29 mouse cellular contexts compared by ENCODE assay signal in genomic region chr5:30576233-30576632, GRCm38 (mm10). TPM values are rescaled to one million over a fixed set of nuclear protein-coding genes. Genes with fewer than 3 reads are reported as not detected.
DNase-seq lines count a peak whose midpoint lies in the region; ATAC-seq and TF ChIP-seq lines count a peak whose summit lies in the region.
"Had no signal": no experiment of that assay in that cellular context is flagged by ENCODE, and none has a peak within 500 bp of the region (broad histone marks: within the 10 kb centered on the region; RNA-seq: fewer than 3 reads in every experiment).

No protein-coding gene starts in this region.

- H3K4me2 ChIP-seq in heart, postnatal 0 days (ENCODE audit: low read depth, low read length), result no peak overlapping the region
- H3K4me2 ChIP-seq in liver, embryonic 11.5 days, result no peak overlapping the region
- H3K4me2 ChIP-seq: forebrain, embryonic 12.5 days; hindbrain, embryonic 12.5 days; limb, embryonic 13.5 days; lung, embryonic 14.5 days; midbrain, embryonic 12.5 days; neural tube, embryonic 13.5 days had no signal

- H3K9ac ChIP-seq in heart, postnatal 0 days (replicated peaks; ENCODE audit: low read depth, low read length), result no peak overlapping the region
- no peak overlapping the region for H3K9ac ChIP-seq in liver, embryonic 11.5 days (ENCODE audit: low read depth, low read length)
- H3K9ac ChIP-seq: forebrain, embryonic 12.5 days; hindbrain, embryonic 12.5 days; limb, embryonic 13.5 days; lung, embryonic 14.5 days; midbrain, embryonic 12.5 days; neural tube, embryonic 13.5 days had no signal

- no peak overlapping the region for H3K4me3 ChIP-seq in heart, postnatal 0 days (ENCODE audit: low read depth, low read length)
- H3K4me3 ChIP-seq in liver, embryonic 11.5 days (ENCODE audit: low read depth, low read length), result no peak overlapping the region
- H3K4me3 ChIP-seq: forebrain, embryonic 12.5 days; hindbrain, embryonic 12.5 days; limb, embryonic 13.5 days; midbrain, embryonic 12.5 days; neural tube, embryonic 13.5 days had no signal

- ATAC-seq in cerebellum, adult (ENCODE audit: insufficient number of reproducible peaks, low FRiP score, low TSS enrichment), result no peak
- ATAC-seq in heart, postnatal 0 days (ENCODE audit: insufficient read depth, low read depth), result no peak
- ATAC-seq in liver, embryonic 11.5 days (replicated peaks; ENCODE audit: low FRiP score), result peak; percentile 71
- ATAC-seq in megakaryocyte-erythroid progenitor cell, adult 5-6 weeks (replicated peaks; ENCODE audit: low FRiP score, low TSS enrichment, poor library complexity, severe bottlenecking), result peak; percentile 77
- ATAC-seq in megakaryocyte, adult 5-6 weeks (ENCODE audit: poor library complexity, severe bottlenecking), result no peak
- ATAC-seq: CD4-positive, CD25-positive, alpha-beta regulatory T cell, adult 4 months had no signal

- no peaks in the 10 kb centered on the region for H3K27me3 ChIP-seq in heart, postnatal 0 days (ENCODE audit: control insufficient read depth, insufficient read depth, low read length)
- H3K27me3 ChIP-seq in liver, embryonic 11.5 days (replicated peaks; ENCODE audit: control insufficient read depth, insufficient read depth, low read length), result peaks cover 5% of the 10 kb centered on the region; the same call in 1 of the 2 replicates
- H3K27me3 ChIP-seq: hindbrain, embryonic 12.5 days; limb, embryonic 13.5 days; midbrain, embryonic 12.5 days; neural tube, embryonic 13.5 days had no signal

- 75% methylated on average over 7 of the region's 7 CpGs for WGBS in heart, postnatal 0 days
- WGBS in liver, embryonic 11.5 days, result 44% methylated on average over 7 of the region's 7 CpGs

- H3K27ac ChIP-seq in heart, postnatal 0 days (ENCODE audit: low read depth), result 0 out of 2 replicates have a peak overlapping the region, but pooled peaks have one; percentile 86
- H3K27ac ChIP-seq in liver, embryonic 11.5 days (ENCODE audit: low read depth, low read length), result no peak overlapping the region
- H3K27ac ChIP-seq: forebrain, embryonic 12.5 days; hindbrain, embryonic 12.5 days; limb, embryonic 13.5 days; midbrain, embryonic 12.5 days; neural tube, embryonic 13.5 days had no signal

- TF ChIP-seq CTCF in heart, postnatal 0 days (IDR thresholded peaks at IDR 0.05; ENCODE audit: low read depth), result no peak

- no peaks in the 10 kb centered on the region for H3K9me3 ChIP-seq in heart, postnatal 0 days (replicated peaks; ENCODE audit: control insufficient read depth, low read length)
- H3K9me3 ChIP-seq in liver, embryonic 11.5 days (ENCODE audit: control insufficient read depth, low read length), result no peaks in the 10 kb centered on the region
- H3K9me3 ChIP-seq: forebrain, embryonic 12.5 days; hindbrain, embryonic 12.5 days; limb, embryonic 13.5 days; midbrain, embryonic 12.5 days; neural tube, embryonic 13.5 days had no signal

- no peaks in the 10 kb centered on the region for H3K36me3 ChIP-seq in heart, postnatal 0 days (replicated peaks; ENCODE audit: control insufficient read depth, insufficient read depth, low read length)
- no peaks in the 10 kb centered on the region for H3K36me3 ChIP-seq in liver, embryonic 11.5 days (ENCODE audit: control insufficient read depth, insufficient read depth, low read length)
- H3K36me3 ChIP-seq: forebrain, embryonic 12.5 days; hindbrain, embryonic 12.5 days; limb, embryonic 13.5 days; midbrain, embryonic 12.5 days; neural tube, embryonic 13.5 days had no signal

- DNase-seq in cerebellum, adult 9-11 months, result peak; percentile 28
- DNase-seq in heart, postnatal 0 days (ENCODE audit: low spot score), result no peak
- DNase-seq in heart, adult 18-20 months, result no peak
- no peak for DNase-seq in liver, embryonic 11.5 days (ENCODE audit: low spot score)
- no peak for DNase-seq in testis, postnatal 10 days (ENCODE audit: low spot score)
- DNase-seq: adrenal gland, postnatal 25 days; gastrocnemius, postnatal 10 days; kidney, adult 9 months; kidney, postnatal 36 days; lung, embryonic 14.5 days; right cerebral cortex, postnatal 14 days; spleen, adult 18-20 months; thymus, adult 2 months had no signal

- H3K4me1 ChIP-seq in heart, postnatal 0 days (ENCODE audit: control insufficient read depth, insufficient read depth), result peaks cover 52% of the 10 kb centered on the region
- H3K4me1 ChIP-seq in liver, embryonic 11.5 days (replicated peaks; ENCODE audit: control insufficient read depth, insufficient read depth, low read length), result peaks cover 3% of the 10 kb centered on the region; the same call in 1 of the 2 replicates
- H3K4me1 ChIP-seq: forebrain, embryonic 12.5 days; hindbrain, embryonic 12.5 days; limb, embryonic 13.5 days; midbrain, embryonic 12.5 days; neural tube, embryonic 13.5 days had no signal

- no peak for TF ChIP-seq EP300 in heart, postnatal 0 days (IDR thresholded peaks at IDR 0.05; ENCODE audit: low read depth)

RNA-seq across cellular contexts. Expression of gene Kcnk3, which starts 11.7 kb away (rescaled TPM):
- 55.5 and 70.0 TPM in 2 replicates for total RNA-seq in heart, postnatal 0 days (2014; rRNA removed; ENCODE audit: low replicate concordance)
- 36.4 and 45.3 TPM in 2 replicates for polyA plus RNA-seq in heart, postnatal 0 days (2015; fragmentation: Nextera tagmentation; extraction: Ambion mirVana)
- 100 to 1,000 TPM; 237 to 244 TPM for total RNA-seq in heart, adult 18-20 months (2021)
- polyA plus RNA-seq in liver, embryonic 11.5 days (2014; fragmentation: Nextera tagmentation; extraction: Ambion mirVana), result 0.75 and 1.6 TPM in 2 replicates
- total RNA-seq in megakaryocyte-erythroid progenitor cell, adult 5-6 weeks (2014; fragmentation: Nextera tagmentation), result not detected in 2 replicates
- 0.04 TPM in 1 of 2 replicates, not detected in the other for total RNA-seq in megakaryocyte-erythroid progenitor cell, adult 5-6 weeks (2017)
- not detected in 2 replicates for total RNA-seq in megakaryocyte, adult 5-6 weeks (2015)
- not detected in 2 replicates for total RNA-seq in megakaryocyte, adult 5-6 weeks (2017)

RNA-seq across cellular contexts. Expression of gene Cib4, which starts 30.6 kb away (rescaled TPM):
- not detected in 2 replicates for total RNA-seq in heart, postnatal 0 days (2014; rRNA removed; ENCODE audit: low replicate concordance)
- not detected in 2 replicates for polyA plus RNA-seq in heart, postnatal 0 days (2015; fragmentation: Nextera tagmentation; extraction: Ambion mirVana)
- total RNA-seq in heart, adult 18-20 months (2021), result not detected
- polyA plus RNA-seq in liver, embryonic 11.5 days (2014; fragmentation: Nextera tagmentation; extraction: Ambion mirVana), result not detected in 2 replicates
- total RNA-seq in megakaryocyte-erythroid progenitor cell, adult 5-6 weeks (2014; fragmentation: Nextera tagmentation), result not detected in 2 replicates
- not detected in 2 replicates for total RNA-seq in megakaryocyte-erythroid progenitor cell, adult 5-6 weeks (2017)
- not detected in 2 replicates for total RNA-seq in megakaryocyte, adult 5-6 weeks (2015)
- not detected in 2 replicates for total RNA-seq in megakaryocyte, adult 5-6 weeks (2017)
- total RNA-seq: ES-E14; gastrocnemius, postnatal 10 days; heart, adult 8-10 months; layer of hippocampus, postnatal 14 days; left cerebral cortex, postnatal 10 days had no signal
- polyA plus RNA-seq: CD4-positive, CD25-positive, alpha-beta regulatory T cell, adult 4 months; cerebellum, adult 2 months; embryonic facial prominence, embryonic 11.5 days; forebrain, embryonic 12.5 days; frontal cortex, adult 2 months; hindbrain, embryonic 12.5 days; lung, embryonic 14.5 days; midbrain, embryonic 12.5 days; neural tube, embryonic 13.5 days; thymus, adult 2 months had no signal

Comparison
In these comparisons a context has a peak if more than half of its experiments do, and no peak if none do; other contexts are left out.
1. ATAC-seq: peak in liver, embryonic 11.5 days (single experiment) and megakaryocyte-erythroid progenitor cell, adult 5-6 weeks (single experiment); none in cerebellum, adult (single experiment), heart, postnatal 0 days (single experiment) and megakaryocyte, adult 5-6 weeks (single experiment).
2. RNA of gene Kcnk3, which starts 11.7 kb away (total RNA-seq): 237 to 244 TPM in heart, adult 18-20 months and 55.5 to 70.0 TPM in heart, postnatal 0 days; 0.04 TPM in megakaryocyte-erythroid progenitor cell, adult 5-6 weeks and not detected in megakaryocyte, adult 5-6 weeks; every median in the first group is over 10 times any median in the second.